Mouse (Mus musculus) spleen, adult 2 months (tissue): ENCODE measurements at regions not wholly inside any gene's neighbourhood (a gene's known extent, or its start where the extent isn't known, plus 50 kb on each side); places are given as distances from the start of the nearest gene placed in this dataset.

Source experiments
- CTCF ChIP-seq: fragments of 200-500 bp; IDR thresholded peaks from 2 replicates; pipeline ENCODE4 v1.5.1; 2011; ENCODE audit warnings: mild to moderate bottlenecking, inconsistent platforms; ENCODE audit not compliant: insufficient read depth, insufficient read length, insufficient replicate concordance; ENCODE audit errors: extremely low read depth
- POLR2A ChIP-seq: fragments of 200-500 bp; IDR thresholded peaks from 2 replicates; pipeline ENCODE4 v1.6.1; 2011; ENCODE audit warnings: low read depth, low read length, inconsistent platforms

- TF ChIP-seq CTCF (no peak), POLR2A (no peak)
Observed at GRCm38 (mm10) chr4:135046619-135047018, 73.8 kb upstream of the Runx3 start.
